Mouse (Mus musculus) yolk sac, embryonic 10.5 days (tissue): ENCODE results near the gene Plcb1.

Experiments used
- DNase-seq: peaks from one replicate; pipeline ENCODE4 v3.0.0-alpha.2; 2017; ENCODE audit warnings: low spot score

Plcb1 gene

DNA sequence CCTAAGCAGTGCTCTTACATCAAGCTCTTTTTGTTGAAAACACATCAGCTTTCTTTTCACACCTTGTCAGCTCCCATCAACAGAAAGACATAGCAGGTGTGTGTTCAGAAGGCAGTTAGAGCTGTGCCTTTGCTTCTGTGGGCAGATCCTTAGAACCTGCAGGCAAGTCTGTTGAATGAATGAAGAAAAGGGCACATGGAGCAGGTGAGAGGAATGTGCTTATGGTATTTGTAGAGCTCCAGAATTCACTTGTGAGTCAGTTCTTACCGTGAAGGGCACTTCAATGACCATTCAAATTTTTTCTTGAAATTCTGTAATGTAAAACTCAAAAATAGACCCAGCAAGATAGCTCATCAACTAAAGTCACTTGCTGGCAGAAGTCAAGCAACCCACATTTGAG lies 423.0 kb downstream of the Plcb1 start:
- no peak for DNase-seq

DNA sequence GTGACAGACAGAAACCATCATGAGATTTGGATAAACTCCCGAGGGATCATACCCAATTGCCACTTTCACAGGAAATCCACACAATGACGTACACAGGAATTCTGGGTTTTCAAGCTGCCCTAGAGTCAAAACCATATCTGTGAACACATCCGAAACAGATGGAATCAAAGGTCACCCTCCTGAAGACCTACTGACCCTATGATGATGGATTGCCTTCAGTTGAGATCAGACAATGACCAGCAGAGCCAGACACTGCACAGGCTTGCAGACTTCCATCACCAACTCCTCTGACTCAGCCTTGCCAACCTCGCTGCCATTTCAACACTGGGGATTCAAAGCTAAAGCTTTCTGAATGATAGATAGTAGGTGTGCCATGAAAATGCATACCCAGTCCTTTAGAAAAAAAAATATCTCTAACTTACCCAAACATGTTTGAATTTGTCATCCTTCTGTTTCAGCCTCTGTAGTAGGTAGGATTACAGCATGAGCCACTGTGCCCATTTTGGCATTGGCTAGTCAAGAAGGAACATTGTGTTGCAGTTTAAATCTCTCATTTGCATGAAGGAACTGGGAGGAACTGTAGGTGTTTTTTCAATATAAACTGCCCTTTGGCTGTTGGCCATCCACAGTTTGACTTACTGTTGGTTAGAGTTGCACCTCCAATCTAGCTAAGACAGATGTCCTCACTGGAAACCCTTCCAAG lies 429.0 kb downstream of the Plcb1 start:
- DNase-seq, result no peak

DNA sequence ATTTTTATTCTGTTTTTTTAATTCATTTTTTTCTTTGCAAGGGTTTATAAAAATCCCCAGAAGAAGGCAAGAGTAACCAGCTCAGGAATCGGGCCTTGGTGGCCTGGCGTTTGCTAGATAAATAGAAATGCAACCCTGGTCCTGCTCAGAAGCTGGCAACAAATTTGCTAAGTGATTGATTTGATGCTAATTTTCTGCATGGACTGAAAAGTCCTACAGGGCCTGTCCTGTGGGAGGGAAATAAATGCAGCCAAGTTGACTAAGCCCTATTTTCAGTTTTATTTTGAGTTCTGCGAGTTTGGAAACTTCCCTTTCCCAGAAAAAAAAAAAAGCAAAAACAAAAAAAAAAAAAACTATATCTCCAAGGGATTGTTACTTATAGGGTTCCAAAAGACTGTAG lies 433.5 kb downstream of the Plcb1 start:
- DNase-seq, result no peak

DNA sequence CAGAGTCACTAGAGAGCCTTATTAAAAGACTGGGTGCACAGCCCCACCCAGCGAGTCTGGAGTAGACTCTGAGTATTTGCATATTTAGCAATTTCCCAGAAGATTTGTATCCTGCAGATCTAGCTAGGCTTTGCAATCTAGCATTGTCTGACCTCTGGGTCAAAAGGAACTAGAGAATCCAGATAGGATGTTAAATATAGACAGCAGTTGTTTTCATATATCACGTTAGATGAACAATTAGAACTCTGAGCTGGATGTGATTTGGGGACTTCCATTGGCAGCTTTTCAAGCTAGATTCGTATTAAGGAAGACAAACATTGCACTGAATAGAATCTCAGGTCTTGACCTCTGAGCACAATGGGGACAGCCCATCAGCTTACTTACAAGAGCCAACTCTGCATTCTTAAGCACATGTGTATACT lies 439.7 kb downstream of the Plcb1 start:
- DNase-seq, result no peak

DNA sequence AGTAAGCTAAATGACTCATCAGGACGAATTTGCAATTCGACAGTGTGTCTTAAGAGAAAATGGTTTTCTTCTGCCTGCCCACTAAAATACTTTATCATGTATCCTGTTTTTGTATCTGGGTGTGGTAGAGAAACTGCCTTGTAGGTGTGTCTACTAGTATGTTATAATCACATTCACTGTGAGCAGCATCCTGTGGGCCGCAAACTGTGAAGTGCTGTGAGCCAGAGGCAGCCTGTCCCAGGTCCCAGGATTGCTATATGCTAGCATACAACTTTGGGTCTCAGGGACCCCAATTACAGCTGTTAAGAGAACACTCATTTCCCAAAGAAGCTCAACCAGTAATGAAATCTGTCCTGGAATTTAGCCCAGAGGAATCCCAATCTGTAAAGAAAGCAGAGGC lies 444.4 kb downstream of the Plcb1 start:
- no peak for DNase-seq

DNA sequence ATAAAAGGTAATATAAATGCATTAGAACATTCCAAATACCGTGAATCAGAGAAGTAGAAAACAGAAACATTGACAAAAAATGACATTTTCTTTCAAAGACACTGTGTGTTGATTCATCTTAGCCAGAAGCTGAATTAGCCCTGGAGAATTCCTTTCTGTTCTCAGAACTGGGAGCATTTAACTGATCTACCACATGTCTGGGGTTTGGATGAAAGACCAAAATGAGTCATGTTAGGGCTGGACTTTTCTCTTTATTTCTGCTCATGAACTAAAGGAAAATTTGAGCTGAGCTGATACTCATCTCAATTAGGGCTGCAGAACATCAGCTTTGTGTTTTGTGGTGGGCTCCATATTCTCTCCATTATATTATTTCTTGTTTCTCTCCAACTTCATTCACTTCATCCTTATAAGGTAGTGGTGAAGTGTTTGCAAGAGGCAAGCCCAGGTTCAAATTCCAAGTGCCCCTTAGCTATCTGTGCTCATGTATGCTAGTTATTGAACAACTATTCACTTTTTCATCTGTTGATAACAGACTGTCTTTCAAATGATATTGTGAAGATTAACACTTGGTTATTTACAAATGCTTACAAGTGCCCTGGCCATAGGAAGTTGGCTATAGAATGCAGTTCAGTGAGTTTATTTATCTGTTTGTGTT lies 456.9 kb downstream of the Plcb1 start:
- DNase-seq, result no peak

DNA sequence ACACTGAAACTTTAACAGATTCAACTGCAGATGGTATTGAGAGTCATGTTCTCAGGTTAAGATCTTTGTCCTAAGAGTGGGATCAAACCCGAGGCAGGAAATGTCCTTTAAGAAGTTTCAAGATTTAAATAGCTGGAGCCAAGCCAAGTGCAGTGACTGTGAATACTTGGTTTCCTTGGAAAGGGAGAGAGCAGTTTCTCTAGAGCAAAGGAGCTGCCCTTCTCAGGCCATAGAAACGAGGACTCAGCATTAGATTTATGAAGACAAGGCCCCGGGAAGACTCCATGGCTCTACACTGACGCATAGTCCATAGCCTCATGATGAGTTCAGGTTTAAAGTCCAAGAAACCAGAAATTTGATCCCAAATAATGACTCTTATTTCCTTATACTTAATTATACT lies 457.9 kb downstream of the Plcb1 start:
- no peak for DNase-seq

DNA sequence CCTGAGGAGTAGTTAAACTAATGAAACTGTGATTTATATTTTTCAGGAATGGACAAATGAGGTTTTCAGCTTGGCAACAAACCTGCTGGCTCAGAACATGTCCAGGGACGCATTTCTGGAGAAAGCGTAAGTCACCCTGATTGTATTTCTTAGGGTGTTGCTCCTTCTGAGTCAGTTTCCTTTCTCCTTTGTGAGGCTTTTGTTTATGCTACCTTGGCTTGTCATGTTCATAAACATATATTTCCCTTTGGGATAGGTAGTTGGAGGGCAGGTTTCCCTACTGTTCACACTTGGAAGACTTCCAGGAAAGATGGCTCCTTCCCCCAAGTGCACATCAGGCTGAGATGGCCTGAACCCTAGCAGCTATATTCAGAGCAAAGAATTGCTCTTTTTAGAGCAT lies 464.1 kb downstream of the Plcb1 start:
- DNase-seq, result no peak

DNA sequence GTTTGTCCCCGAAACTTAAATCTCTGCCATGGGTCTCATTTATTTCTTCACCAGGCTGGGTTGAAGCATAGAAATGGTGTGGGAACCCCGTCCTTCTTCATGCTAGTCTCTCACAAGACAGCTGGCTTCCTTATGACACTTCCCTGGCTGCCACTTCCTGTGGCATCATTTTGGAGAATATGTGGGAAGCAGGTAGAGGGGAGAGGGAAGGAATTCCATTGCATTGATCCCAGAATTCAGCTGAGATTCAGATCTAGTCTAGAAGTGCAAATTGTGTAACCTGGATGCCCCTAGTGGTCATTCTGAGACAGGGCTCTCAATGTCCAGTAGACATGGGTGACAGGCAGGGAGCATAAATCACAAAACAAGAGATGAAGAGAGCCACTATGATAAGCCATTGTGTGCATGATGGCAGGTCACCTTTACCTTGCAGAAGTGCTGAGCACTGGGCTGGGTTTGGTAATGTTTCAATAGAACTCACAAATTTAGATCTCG lies 466.0 kb downstream of the Plcb1 start:
- DNase-seq, result no peak

DNA sequence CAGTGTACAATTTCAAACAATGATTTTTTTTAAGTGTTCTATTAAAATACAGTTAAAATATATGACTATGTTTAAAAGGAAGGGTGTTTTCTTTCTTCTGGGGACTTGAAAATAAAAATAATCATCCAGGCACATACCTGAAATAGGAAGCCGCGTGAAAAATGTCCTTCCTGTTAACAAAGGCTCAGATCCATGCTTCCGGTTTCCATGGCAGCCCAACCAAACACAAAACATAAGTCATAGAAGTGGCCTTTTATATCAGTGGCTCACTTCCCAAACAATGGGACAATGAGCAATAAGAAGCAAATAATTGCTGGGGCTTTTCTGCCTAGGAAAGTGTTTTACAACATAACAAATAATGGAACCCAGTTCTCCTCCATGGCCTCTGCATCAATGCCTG lies 473.3 kb downstream of the Plcb1 start:
- no peak for DNase-seq

DNA sequence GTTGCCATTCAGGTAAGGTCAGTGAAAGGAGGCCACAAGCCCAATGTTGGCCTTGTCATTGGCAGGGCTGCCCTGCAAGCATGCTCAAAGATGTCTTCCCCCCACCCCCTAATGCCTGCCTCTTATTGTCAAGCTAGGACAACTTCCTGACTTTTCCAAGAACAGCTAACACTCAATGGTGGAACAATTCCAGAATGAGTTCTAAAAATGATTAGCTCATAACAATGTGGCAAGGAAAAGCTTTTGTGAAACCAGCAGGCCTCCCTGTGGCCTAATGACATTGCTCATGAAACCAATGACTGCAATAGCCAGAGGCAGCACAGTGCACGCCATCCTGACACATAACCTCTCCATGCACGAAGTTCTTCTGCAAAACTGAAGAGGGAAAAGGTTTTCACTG lies 478.1 kb downstream of the Plcb1 start:
- no peak for DNase-seq

DNA sequence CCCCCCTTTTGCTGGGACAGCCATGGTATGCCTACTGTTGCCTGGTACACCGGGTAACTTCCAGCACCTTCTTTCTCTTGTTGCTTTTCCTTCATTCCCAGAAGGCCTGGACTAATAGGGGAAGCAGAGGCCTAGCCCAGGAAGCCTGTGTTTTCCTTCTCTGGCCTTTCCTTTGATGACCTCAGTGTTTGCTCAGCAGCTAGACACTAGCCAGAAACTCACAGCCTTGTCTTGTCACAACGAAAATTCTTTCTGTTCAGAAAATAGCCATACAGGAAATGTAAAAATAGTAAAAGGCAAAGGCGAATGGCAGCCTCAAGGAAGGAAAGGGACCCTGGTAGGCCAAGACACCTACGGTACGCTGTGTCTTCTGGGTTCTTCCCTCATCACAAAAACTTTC lies 489.1 kb downstream of the Plcb1 start:
- DNase-seq, result no peak

DNA sequence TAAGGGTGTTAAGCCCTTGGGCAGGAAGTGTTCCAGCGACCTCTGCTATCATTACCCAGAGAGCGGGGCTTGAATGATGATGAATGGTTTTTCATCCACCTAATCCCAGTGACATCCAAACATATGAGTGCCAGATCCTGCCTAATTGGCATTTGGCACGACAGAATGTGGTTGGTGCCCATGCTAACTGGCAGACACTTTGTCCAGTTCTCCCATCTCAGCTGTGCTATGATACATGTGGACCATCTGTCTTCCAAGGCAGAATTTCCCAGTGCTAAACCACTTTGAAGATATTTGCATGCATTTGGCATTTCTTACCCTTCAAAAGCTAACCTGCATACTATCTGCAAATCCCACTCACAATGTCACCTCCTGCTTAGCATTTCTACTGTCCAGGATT lies 492.6 kb downstream of the Plcb1 start:
- DNase-seq, result no peak

DNA sequence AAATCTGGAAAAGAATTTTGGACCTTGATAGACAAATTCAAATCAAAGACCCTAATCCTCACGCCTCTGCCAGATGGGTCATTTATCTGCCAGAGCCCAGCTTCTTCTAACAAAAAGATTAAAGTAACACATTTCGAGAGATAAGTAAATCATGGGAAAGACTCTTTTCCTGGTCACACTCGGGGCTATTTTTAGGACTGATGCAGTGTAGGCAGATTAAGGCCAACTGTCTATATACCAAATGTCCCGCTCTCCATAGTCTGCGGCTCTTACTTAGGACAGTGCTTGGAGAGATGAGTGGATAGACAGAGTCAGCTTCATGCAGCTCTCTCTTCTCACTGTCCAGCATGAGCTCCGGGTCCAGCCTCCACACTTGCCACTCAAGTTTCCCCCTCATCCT lies 493.2 kb downstream of the Plcb1 start:
- DNase-seq, result no peak

DNA sequence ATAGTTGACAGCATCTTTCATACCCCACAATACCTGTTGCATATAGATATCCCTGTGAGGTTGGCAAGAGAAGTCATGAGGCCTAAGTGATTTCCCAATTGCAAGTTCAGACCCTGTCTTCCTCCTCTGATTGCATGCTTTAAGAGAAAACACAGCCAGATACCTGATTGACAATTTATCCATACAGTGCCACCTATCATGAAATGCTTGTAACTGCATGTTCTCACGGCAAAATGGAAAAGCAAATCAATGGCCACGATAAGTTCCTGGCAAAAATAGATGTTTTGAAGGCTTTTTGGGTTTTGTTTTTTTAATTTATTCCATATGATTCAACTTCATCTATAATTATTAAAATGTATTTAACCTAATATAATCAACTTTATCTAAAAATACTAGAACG lies 497.9 kb downstream of the Plcb1 start:
- DNase-seq, result no peak

DNA sequence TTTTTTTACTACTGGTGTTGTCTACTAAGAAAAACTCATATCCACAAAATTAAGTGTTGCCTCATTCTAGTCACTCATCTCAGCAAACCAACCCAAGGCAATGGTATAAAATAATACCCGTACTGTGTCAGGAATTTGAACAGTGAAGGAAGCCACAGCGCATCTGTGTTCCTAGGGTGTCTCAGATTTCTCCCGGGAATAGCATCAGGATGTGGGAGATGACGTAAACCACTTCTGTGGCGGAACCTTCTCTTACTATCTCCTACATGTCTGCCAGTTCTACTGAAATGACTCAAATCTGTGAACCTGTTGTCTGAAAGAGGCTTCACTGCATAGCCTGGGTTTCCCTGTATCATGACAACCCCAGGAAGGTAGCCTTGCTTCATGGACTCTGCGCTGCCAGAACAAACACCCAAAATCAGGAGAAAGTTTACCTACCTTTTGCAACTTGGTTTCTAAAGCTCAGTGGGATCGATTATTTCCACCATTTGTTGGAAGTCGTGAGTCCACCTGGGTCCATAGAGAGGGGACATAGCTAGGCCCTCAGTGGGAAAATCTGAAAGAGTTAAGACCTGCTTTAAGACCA lies 510.4 kb downstream of the Plcb1 start:
- DNase-seq, result no peak

DNA sequence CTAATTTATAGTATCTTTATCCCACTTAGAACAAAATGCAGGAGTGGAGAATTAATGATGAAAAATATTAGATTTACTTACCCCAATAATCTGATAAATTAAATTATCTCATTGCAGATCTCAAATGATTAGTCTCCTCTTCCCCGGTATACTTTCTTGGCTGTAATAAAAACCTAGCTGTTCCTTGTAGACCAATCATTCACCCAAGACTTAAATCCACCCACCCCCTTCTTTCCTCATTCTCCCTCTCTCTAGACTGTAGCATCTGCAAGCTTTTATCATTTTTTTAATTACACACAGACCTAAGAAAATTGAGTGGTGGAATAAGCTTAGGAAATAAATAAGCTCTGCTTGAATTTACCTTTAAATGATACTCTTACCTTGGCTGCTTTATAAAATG lies 514.6 kb downstream of the Plcb1 start:
- no peak for DNase-seq

DNA sequence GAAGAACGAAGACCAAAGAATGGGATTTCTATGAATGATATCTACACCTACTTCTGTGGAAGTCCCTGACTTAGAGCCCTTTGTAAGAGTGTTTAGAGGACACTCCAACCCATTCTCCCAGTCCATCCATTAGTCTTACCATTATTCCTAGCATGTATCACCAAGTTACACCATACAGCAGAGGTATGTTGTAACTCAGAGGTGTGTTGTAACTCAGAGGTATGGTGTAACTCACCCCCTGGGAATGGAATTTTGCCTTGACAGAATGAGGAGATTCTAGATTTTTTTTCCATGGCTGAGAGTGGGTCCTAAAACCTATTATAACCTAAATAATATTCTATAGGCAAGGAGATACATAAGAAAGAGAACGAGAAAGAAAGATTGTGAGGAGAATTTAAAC lies 516.6 kb downstream of the Plcb1 start:
- no peak for DNase-seq

DNA sequence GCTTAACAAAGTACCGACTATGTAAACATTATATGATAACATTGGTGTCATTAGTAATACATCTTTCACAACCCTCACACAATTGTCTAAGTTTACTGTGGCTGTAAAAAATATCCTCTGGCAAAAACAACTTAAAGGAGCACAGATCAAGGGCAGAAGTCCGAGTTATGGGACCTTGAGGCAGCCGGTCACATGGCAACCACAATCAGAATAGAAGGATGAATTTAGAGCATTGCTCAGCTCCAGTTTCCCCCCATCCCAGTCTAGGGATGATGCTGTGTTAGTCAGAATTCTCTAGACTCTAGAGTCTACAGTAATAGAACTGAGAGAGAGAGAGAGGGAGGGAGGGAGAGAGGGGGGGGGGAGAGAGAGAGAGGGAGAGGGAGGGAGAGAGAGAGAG lies 519.3 kb downstream of the Plcb1 start:
- no peak for DNase-seq

DNA sequence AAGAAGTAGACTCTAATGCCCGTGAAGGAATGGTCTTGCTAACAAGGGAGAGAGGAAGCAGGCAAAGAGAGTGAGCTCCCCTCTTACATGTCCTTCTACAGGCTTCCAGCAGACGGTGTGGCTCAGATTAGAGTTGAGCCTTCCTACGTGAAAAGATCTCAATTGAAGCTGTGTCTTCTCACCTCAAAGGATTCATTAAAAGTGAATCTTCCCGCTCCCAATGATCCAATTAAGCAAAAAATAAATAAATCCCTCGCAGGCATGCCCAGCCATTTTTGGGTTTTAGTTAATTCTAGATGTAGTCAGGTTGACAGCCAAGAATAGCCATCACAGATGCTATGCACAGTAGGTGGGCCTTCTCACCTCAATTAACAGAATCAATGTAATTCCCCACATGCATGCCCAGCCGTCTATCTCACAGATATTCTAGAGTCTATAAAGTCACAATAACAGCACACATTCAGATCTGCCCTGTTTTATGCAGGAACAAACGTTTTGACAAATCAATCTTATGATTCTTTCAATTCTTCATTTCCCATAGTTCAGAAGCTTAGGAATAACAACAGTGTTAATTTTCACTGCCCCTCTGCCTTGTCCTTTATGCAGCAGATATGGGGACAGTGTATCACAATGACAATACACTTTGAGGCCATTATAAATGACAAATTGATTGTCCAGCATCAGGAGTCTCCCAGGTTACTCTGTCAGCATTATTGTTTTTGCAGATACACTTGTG lies 520.0 kb downstream of the Plcb1 start:
- DNase-seq, result no peak

DNA sequence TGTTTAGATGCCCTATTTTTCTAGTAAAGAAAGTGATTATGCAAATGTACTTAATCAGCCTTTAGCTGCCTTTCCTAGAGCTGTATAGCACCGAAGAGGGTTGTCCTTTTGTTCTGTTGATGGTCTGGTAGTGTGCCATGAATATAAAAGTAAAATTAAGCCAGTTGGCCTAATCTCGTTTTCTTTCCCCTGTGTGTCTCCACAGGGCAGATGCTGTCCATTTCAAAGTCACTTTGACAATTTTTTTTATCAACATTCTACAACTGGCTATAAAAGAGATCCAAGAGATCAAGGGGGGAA lies 520.6 kb downstream of the Plcb1 start:
- no peak for DNase-seq

DNA sequence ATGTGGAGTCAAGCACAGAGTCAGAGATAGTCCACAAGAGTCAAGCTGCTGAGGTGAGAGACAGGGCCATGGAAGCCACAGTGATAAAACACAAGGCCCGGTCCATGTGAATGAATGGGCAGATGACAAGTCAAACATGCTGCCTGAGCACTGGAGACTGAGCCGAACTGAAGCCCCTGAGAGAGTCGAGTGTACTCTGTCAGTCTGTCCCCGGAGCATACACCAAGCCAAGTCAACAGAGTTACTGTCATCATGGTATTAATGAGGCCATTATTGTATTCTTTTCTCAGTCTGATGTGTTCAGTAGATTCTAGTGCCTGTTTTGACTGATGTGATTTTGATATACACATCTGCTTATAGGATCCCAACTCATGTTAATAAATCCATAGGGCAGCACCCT lies 521.9 kb downstream of the Plcb1 start:
- DNase-seq, result no peak

DNA sequence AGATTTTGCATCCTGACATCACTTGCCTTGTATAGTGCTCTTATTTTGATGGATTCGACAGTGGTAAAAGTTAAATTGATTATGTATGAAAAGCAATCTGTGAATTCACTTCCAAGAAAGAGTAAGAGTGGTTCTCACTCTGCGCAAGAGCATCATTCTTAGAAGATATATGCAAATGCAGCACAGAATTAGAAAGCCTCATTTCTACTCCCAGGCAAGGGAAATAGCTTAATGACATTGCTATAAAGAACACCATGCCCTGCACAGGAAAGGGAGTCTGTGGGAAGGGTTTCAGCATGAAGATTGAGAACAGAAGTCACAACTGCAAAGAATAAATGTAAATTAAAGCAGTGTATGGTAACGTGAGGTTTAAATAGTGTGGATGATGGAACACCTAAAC lies 530.1 kb downstream of the Plcb1 start:
- DNase-seq, result no peak
